Mouse (Mus musculus) v-Abl transformed pro-B cells (cell line): Measurements from ENCODE around the gene Tab2.

Source experiments
- in situ Hi-C, 2 experiments: fragments of 400-800 bp; cut with MboI; formaldehyde crosslinking; loops; one replicate each; pipeline ENCODE4 v1.15.1; 2025; ENCODE audit not compliant: unreplicated experiment in 2 of 2

Tab2 gene

GRCm38 (mm10) chr10:7900719-7901627, 55.1 kb downstream of the Tab2 start:
- in situ Hi-C loops = no loop called here

GRCm38 (mm10) chr10:7888256-7888868, 67.7 kb downstream of the Tab2 start:
- in situ Hi-C loops = loop anchor here in 1 of 2 experiments (10.0 to 25.0 kb wide), 3 partner anchors 206 to 799 kb away; no protein-coding TSS in a partner anchor

GRCm38 (mm10) chr10:7883524-7883923, 72.5 kb downstream of the Tab2 start:
- in situ Hi-C loops = loop anchor here (5.0 to 25.0 kb wide), 7 partner anchors 71 to 804 kb away; no protein-coding TSS in a partner anchor

- in situ Hi-C loops = loop anchor here (5.0 to 25.0 kb wide), 7 partner anchors 70 to 805 kb away; no protein-coding TSS in a partner anchor
Measured at GRCm38 (mm10) chr10:7881971-7882370, 74.1 kb downstream of the Tab2 start.

GRCm38 (mm10) chr10:7880283-7880682, 75.7 kb downstream of the Tab2 start:
- in situ Hi-C loops = loop anchor here (5.0 to 25.0 kb wide), 7 partner anchors 68 to 807 kb away; no protein-coding TSS in a partner anchor

- in situ Hi-C loops = loop anchor here in 1 of 2 experiments (10.0 kb wide), 1 partner anchor 59 kb away; no protein-coding TSS in a partner anchor
Measured at GRCm38 (mm10) chr10:7874194-7874593, 81.8 kb downstream of the Tab2 start.

GRCm38 (mm10) chr10:7871381-7872020, 84.5 kb downstream of the Tab2 start:
- in situ Hi-C loops = loop anchor here in 1 of 2 experiments (10.0 kb wide), 1 partner anchor 57 kb away; no protein-coding TSS in a partner anchor

- in situ Hi-C loops = loop anchor here in 1 of 2 experiments (10.0 kb wide), 1 partner anchor 56 kb away; no protein-coding TSS in a partner anchor
Measured at GRCm38 (mm10) chr10:7870571-7871315, 85.3 kb downstream of the Tab2 start.

GRCm38 (mm10) chr10:7869746-7870145, 86.3 kb downstream of the Tab2 start:
- in situ Hi-C loops = loop anchor here in 1 of 2 experiments (5.0 to 10.0 kb wide), 2 partner anchors 37 to 55 kb away; partner anchors contain the start of gene Zc3h12d

- in situ Hi-C loops = loop anchor here in 1 of 2 experiments (5.0 kb wide), 1 partner anchor 35 kb away; the partner anchor contains the start of gene Zc3h12d
Measured at GRCm38 (mm10) chr10:7867666-7868030, 88.4 kb downstream of the Tab2 start.

- in situ Hi-C loops = loop anchor here in 1 of 2 experiments (5.0 kb wide), 1 partner anchor 35 kb away; the partner anchor contains the start of gene Zc3h12d
Measured at GRCm38 (mm10) chr10:7866762-7867665, 89.0 kb downstream of the Tab2 start.

GRCm38 (mm10) chr10:7864806-7865205, 91.2 kb downstream of the Tab2 start:
- in situ Hi-C loops = loop anchor here in 1 of 2 experiments (5.0 kb wide), 1 partner anchor 33 kb away; the partner anchor contains the start of gene Zc3h12d

GRCm38 (mm10) chr10:7864184-7864583, 91.8 kb downstream of the Tab2 start:
- in situ Hi-C loops = no loop called here

GRCm38 (mm10) chr10:7863411-7863810, 92.6 kb downstream of the Tab2 start:
- in situ Hi-C loops = no loop called here

GRCm38 (mm10) chr10:7861937-7862657, 93.9 kb downstream of the Tab2 start:
- in situ Hi-C loops = no loop called here

- in situ Hi-C loops = no loop called here
Measured at GRCm38 (mm10) chr10:7861259-7861936, 94.6 kb downstream of the Tab2 start.

GRCm38 (mm10) chr10:7860494-7860893, 95.5 kb downstream of the Tab2 start:
- in situ Hi-C loops = no loop called here
